Mouse (Mus musculus): ENCODE measurements around the gene Rnf123.

- TF ChIP-seq CTCF (IDR thresholded peaks at IDR 0.05; ENCODE audit: control insufficient read depth, insufficient read depth, low read length) (0 out of 2 replicates have a peak, but pooled peaks have one; percentile 19), POLR2A (IDR thresholded peaks at IDR 0.05; ENCODE audit: borderline replicate concordance, control insufficient read depth, low read depth, low read length) (no peak)
Observed at GRCm38 (mm10) chr9:108044751-108045492, 38.2 kb downstream of the Rnf123 start.

Measured in bone marrow, adult 2 months (tissue).